8 mouse cellular contexts compared by ENCODE assay signal in the genomic region with DNA sequence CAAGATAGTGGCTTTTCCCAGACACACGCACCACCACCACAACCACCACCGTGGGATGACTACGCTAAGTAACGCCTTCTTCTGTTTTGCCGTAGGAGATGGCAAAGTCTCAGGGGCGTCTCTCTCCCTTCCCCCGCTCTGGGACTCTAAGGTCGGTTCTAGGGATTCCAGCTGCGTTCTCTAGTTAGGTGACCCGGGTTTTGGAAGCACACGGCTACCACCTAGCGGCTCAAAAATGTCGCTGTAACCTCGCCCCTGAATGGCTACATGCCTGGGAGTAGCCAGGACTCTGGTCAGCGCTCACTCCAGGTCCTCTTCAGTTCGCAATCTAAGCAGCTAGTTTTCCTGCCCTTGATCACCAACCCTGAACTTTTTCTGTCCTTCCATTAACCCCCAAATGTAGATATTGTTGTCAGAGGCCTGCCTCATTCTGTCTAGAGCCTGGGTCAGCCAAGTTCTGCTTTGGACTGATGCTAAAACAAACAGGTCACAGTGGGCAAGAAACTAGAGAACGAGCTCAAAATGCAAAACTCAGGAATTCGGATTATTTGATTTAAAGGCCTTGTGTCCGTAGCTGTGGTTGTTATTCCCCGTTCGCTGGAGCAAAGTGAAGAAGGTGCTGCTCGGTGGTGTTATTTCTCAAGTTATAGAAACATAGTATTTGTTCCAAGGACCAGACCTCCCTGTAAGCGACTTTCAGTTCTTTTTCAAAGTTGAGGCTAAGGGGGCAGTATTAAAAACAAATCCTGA. TPM values are rescaled to one million over a fixed set of nuclear protein-coding genes. Genes with fewer than 3 reads are reported as not detected.
A peak's percentile ranks its signal among the peaks of the same experiment; 100 is the strongest.
DNase-seq lines count a peak whose midpoint lies in the region; ATAC-seq and TF ChIP-seq lines count a peak whose summit lies in the region.

No protein-coding gene starts in this region.

- peaks cover 7% of the 10 kb centered on the region for H3K4me1 ChIP-seq in forebrain, postnatal 0 days (ENCODE audit: insufficient read depth)
- peaks cover 27% of the 10 kb centered on the region for H3K4me1 ChIP-seq in lung, embryonic 14.5 days (ENCODE audit: insufficient read depth)

- peaks cover 23% of the 10 kb centered on the region for H3K36me3 ChIP-seq in forebrain, postnatal 0 days (ENCODE audit: insufficient read depth)
- H3K36me3 ChIP-seq in lung, embryonic 14.5 days (ENCODE audit: insufficient read depth) = peaks cover 42% of the 10 kb centered on the region

- no peak overlapping the region; the same call in 1 of the 2 replicates for H3K27ac ChIP-seq in forebrain, postnatal 0 days (ENCODE audit: low read depth, low read length)
- H3K27ac ChIP-seq in layer of hippocampus, adult 2 months = no peak overlapping the region
- H3K27ac ChIP-seq in lung, embryonic 14.5 days (ENCODE audit: low read depth) = no peak overlapping the region

- TF ChIP-seq CTCF in forebrain, postnatal 0 days (IDR thresholded peaks at IDR 0.05; ENCODE audit: low read depth) = peak; percentile 88
- TF ChIP-seq CTCF in layer of hippocampus, adult 2 months (conservative IDR thresholded peaks at IDR 0.05) = peak; percentile 86
- peak; percentile 83 for TF ChIP-seq CTCF in lung, embryonic 14.5 days (IDR thresholded peaks at IDR 0.05; ENCODE audit: low read depth)

- H3K4me2 ChIP-seq in forebrain, postnatal 0 days (ENCODE audit: low read depth) = peak overlapping the region; percentile 79
- peak overlapping the region; percentile 93 for H3K4me2 ChIP-seq in lung, embryonic 14.5 days

- ATAC-seq in forebrain, postnatal 0 days = peak; percentile 67
- peak; percentile 79 for ATAC-seq in lung, embryonic 14.5 days (ENCODE audit: insufficient read depth)

- peak overlapping the region; percentile 67; the same call in 1 of the 2 replicates for H3K9ac ChIP-seq in forebrain, postnatal 0 days
- no peak overlapping the region for H3K9ac ChIP-seq in lung, embryonic 14.5 days

- no peaks in the 10 kb centered on the region; the same call in 1 of the 2 replicates for H3K27me3 ChIP-seq in forebrain, postnatal 0 days (ENCODE audit: insufficient read depth, low read length)
- H3K27me3 ChIP-seq in lung, embryonic 14.5 days (ENCODE audit: insufficient read depth, low read length) = peaks cover 30% of the 10 kb centered on the region

- WGBS in forebrain, postnatal 0 days = 9% methylated on average over 23 of the region's 23 CpGs
- WGBS in lung, embryonic 14.5 days = 5% methylated on average over 23 of the region's 23 CpGs

- H3K9me3 ChIP-seq in forebrain, postnatal 0 days (ENCODE audit: low read length) = no peaks in the 10 kb centered on the region
- no peaks in the 10 kb centered on the region for H3K9me3 ChIP-seq in lung, embryonic 14.5 days (ENCODE audit: low read depth, low read length)

- DNase-seq in NIH3T3 (ENCODE audit: low read depth) = peak; percentile 93
- peak; percentile 73 to 76 for DNase-seq in cerebellum, adult 18-20 months
- DNase-seq in forebrain, postnatal 0 days = peak; percentile 89
- DNase-seq in heart, postnatal 4 days = peak; percentile 84
- peak; percentile 62 to 66 for DNase-seq in layer of hippocampus, adult 2 months (ENCODE audit: low spot score in 2 of 2)
- DNase-seq in lung, embryonic 14.5 days = peak; percentile 96
- DNase-seq in ovary, postnatal 10 days (ENCODE audit: low spot score) = peak; percentile 44
- peak; percentile 67 for DNase-seq in thymus, postnatal 14 days

- peak overlapping the region; percentile 68 for H3K4me3 ChIP-seq in forebrain, postnatal 0 days (ENCODE audit: low read depth, low read length)
- H3K4me3 ChIP-seq in layer of hippocampus, adult 2 months = peak overlapping the region; percentile 59
- H3K4me3 ChIP-seq in lung, embryonic 14.5 days (ENCODE audit: low read depth, low read length) = peak overlapping the region; percentile 54

RNA-seq across cellular contexts. Expression of gene Fgf18, which starts 1.3 kb away (rescaled TPM):
- total RNA-seq in forebrain, postnatal 0 days (2014; rRNA removed) = 5.9 and 8.1 TPM in 2 replicates
- 3.9 and 5.2 TPM in 2 replicates for polyA plus RNA-seq in forebrain, postnatal 0 days (2015; fragmentation: Nextera tagmentation; extraction: Ambion mirVana)
- 10 to 100 TPM; 11.1 to 14.1 TPM for total RNA-seq in heart, postnatal 4 days (2021)
- 1 to 10 TPM; 4.1 TPM for total RNA-seq in layer of hippocampus, adult 2 months (2021)
- 10.8 and 10.9 TPM in 2 replicates for polyA plus RNA-seq in lung, embryonic 14.5 days (2014; fragmentation: Nextera tagmentation; extraction: Ambion mirVana)

RNA-seq across cellular contexts. Expression of gene Npm1, which starts 14.5 kb away (rescaled TPM):
- 452 and 473 TPM in 2 replicates for total RNA-seq in forebrain, postnatal 0 days (2014; rRNA removed)
- 400 and 441 TPM in 2 replicates for polyA plus RNA-seq in forebrain, postnatal 0 days (2015; fragmentation: Nextera tagmentation; extraction: Ambion mirVana)
- 100 to 1,000 TPM; 272 to 297 TPM for total RNA-seq in heart, postnatal 4 days (2021)
- 100 to 1,000 TPM; 183 to 184 TPM for total RNA-seq in layer of hippocampus, adult 2 months (2021)
- polyA plus RNA-seq in lung, embryonic 14.5 days (2014; fragmentation: Nextera tagmentation; extraction: Ambion mirVana) = 1,275 and 1,313 TPM in 2 replicates

RNA-seq across cellular contexts. Expression of gene Tlx3, which starts 54.9 kb away (rescaled TPM):
- not detected in 2 replicates for total RNA-seq in forebrain, postnatal 0 days (2014; rRNA removed)
- not detected in 2 replicates for polyA plus RNA-seq in forebrain, postnatal 0 days (2015; fragmentation: Nextera tagmentation; extraction: Ambion mirVana)
- total RNA-seq in heart, postnatal 4 days (2021) = not detected
- total RNA-seq in layer of hippocampus, adult 2 months (2021) = not detected
- polyA plus RNA-seq in lung, embryonic 14.5 days (2014; fragmentation: Nextera tagmentation; extraction: Ambion mirVana) = not detected in 2 replicates

Comparison
In these comparisons a context has a peak if more than half of its experiments do, and no peak if none do; other contexts are left out.
1. DNase-seq: peak in every context shown above with its lines; median percentile 96 in lung, embryonic 14.5 days; 93 in NIH3T3; 89 in forebrain, postnatal 0 days; 84 in heart, postnatal 4 days; 74 in cerebellum, adult 18-20 months; 67 in thymus, postnatal 14 days; 64 in layer of hippocampus, adult 2 months; 44 in ovary, postnatal 10 days.